Mouse (Mus musculus) regulatory T cell (primary cell): ENCODE results near the gene Ubap2.

Experiments
- in situ Hi-C: fragments of 300-600 bp; cut with MboI, MseI; formaldehyde crosslinking; loops from one replicate; pipeline ENCODE4 v1.15.1; 2025; ENCODE audit warnings: high pct_unique_total_duplicates

Ubap2 gene

DNA sequence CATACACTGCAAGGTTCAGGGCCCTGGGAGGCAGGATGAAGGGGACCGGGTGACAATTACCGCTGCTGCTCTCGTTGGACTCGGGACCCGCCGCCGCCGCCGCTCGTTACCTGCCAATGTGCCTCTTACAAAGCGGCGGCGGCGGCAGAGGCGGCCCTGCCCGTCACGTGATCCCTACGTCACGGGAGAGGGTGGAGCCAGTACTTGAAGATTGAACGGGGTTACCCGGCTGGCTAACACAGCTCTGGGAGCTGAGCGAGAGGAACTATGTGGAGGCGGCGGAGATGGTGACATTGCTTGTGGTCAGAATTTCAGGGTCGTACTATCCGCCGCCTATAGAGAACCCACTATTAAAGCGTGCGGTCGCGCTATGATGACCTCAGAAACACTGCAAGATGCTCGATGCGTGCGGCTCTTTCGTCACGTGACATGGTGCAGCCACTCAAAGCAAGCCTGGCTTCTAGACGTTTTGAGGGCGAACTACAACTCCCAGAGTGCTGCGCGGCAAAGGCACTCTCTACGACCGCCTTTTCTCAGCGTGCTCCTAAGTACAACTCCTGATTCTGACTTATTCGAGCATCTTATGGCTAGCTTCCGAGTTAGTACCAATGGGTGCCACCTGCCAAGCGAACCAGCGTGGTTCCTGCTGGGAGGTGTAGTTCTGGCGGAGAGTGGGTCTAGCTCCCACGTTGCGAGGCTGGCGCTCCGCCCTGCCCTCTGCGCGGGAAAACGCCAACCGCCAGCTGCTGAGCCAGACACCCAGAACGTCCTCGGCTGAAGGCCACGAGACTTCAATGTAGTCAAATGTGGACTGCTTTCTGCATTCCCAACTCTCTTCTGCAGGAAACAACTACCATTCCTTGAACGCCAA lies at the start of gene Ubap2:
Ubap2 (minus strand) TSS at position 165 of the 871 bp plus-strand sequence.
- in situ Hi-C loops = loop anchor here (25.0 kb wide), 1 partner anchor 1737 kb away; the partner anchor contains the start of genes Fancg and Vcp

DNA sequence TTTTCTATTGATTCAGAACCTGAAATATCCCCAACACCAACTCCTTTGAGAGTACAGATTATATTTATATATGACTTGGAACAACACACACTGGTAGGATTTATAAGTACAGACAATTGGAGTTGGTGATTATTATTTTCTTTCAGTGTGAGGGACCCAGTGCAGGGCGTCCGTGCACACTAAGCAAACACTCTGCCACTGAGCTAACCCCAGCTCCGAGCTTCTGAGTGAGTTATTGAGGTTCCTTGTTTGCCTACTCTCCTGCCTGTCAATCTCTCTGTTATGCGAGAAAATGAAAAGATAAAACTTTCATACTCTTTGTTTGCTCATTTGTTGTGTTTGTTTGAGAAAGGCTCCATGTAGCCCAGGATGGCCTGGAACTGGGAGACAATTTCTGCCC lies 46.0 kb upstream of the Ubap2 start:
- in situ Hi-C loops = no loop called here

DNA sequence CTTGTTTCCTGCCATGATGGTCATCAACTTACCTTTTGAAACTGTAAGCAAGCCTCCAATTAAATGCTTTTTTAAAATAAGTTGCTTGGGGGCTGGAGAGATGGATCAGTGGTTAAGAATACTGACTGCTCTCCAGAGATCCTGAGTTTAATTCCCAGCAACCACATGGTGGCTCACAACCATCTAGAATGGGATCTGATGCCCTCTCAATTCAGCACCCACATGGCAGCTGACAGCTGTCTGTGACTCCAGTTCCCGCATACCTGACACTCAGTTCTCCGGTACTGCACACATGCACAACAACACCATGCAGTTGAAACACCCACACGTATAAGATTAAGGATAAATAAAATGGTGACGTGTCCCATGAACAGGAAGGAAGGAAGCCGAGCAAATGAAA lies 43.3 kb upstream of the Ubap2 start:
- in situ Hi-C loops = no loop called here

DNA sequence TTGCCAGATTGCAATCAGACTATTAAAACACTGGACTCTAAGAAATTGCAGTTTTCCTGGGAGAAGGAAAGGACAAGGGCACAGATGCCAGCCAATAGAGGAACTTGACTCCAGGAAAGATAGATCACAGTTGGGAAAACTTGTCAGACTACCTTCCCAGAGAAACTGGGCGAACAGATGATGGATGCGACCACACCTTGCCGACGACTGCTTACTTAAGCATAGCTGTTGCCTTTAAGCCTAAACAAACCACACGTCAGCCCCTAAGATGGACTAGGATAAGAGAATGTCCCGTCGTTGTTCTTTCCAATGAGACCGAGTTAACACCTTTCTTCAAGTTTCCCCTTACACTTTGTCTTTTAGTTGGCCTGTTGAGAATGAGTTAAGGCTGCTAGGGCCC lies 40.2 kb upstream of the Ubap2 start:
- in situ Hi-C loops = no loop called here

DNA sequence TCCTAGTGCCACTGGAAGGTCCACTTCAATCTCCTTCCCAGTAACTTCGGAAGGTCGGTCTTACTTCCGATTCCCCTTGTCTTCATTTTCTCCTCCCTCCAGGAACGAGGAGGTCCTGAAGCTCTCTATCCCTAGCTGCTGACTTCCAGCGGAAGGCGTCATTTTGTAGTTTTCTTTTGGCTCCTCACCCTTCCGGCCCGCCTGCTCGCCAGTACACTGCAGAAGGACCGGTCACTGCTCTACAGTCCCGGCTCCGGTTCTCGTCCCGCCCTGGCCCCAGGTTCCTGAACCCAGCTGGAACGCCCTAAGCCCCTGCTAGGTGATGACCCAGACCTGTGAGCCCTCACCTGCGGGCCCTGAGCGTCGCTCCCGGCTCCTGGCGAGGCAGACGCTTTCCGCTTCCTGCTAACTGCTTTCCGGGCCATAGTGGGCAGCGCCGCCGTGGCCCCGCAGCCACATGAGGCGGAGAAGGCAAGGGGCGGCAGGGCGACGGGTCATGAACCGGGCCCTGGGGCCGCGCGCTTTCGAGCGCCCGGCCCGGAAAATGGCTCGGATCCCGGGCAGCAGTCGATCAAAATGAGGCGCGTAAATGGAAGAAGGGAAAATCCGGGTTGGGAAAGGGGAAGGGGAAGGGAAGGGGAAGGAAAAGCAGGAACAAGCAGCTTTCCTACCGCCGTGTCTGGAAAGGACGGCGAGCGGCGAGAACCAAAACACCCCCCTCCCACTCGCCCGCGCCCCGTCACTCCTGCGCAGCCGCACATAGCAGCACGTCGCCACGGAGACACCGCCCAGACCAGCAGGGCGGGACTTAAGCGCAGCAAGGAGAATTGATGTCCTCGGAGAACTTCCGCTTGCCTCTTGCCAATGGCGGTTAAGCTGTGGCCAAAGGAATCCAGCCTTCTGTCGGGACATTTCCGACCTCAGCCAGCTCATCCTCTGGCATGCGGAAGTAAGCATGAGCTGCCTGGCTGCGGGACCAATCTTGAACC lies 39.5 kb upstream of the Ubap2 start, which contains the start of gene Dcaf12:
Dcaf12 (minus strand) TSS at position 749 of the 989 bp plus-strand sequence.
- in situ Hi-C loops = no loop called here

DNA sequence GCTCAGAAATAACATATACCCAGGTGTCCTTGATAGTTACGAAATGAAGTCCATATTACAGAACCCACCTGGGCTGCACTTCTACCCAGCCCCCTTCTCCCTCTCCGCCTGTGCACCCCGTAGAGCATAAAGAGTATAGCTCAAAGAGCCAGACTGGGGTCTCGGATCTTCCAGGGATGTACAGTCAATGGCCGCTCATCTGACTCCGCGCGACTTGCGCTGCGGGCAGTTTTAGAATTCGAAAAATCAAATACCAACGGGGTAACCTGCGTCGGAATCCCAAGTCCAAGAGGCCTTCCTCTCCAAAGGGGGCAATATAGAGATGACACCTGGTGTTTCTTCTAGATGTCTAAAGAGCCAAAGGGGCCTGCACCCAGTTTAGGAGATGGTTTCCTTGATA lies 38.8 kb upstream of the Ubap2 start:
- in situ Hi-C loops = no loop called here

DNA sequence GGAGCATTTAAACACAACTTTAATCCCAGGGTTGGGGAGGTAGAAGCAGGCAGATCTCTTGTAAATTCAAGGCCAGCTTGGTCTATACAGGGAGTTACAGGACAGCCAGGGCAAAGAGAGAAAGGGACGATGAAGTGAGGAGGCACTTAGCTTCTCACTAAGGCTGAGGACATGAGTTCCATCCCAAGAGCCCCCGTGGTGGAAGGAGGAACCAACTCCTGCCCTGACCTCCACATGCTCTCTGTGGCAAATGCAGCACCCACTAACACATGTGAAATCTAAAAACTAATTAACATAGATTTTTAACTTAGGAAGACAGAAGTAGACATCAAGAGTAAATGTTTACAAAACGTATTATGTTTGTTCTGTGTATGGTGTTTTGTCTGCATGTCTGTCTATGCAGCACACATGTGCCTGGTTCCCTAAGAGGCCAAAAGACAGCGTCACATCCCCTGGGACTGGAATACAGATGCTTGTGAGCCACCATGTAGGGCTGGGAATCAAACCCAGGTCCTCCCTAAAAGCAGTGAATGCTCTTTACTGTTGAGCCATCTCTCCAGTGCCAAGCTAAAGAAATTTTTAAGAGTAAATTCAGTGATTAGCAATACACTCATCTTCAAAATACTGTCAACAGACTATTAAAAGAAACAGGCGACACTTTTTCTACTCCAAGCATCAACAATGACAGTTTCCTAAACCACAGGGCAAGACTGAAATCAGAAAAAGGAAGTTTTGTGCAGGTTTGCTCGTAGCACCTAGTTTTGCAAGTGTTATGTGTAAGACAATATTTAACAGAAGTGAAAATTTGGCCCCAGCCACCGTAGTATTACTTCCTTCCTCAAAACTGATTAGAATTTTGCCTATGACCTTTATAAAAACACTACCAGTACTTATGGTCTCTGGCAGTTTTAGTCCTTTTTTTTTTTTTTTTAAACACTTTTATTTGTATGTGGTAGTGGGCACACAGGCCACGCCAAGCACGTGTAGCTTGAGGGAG lies 35.9 kb upstream of the Ubap2 start:
- in situ Hi-C loops = no loop called here

DNA sequence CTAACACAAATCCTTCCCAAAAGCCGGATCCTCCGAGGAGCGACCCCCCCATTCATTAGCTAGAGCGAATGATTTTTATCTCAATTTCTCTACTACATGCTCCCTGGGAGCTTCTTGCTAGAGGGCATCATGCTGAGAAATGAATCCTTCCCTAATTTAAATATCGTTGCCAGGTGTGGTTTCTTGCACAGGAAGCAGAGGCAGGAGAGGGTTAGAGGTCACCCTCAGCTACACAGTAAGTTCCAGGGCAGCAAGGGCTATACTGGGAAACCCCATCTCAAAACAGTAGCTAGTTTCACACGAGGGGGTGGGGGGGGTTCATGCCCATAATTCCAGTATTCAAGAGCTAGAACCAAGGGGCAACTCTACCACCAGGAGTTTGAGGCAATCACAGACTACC lies 32.5 kb upstream of the Ubap2 start:
- in situ Hi-C loops = loop anchor here (5.0 kb wide), 1 partner anchor 35 kb away; no protein-coding TSS in a partner anchor

DNA sequence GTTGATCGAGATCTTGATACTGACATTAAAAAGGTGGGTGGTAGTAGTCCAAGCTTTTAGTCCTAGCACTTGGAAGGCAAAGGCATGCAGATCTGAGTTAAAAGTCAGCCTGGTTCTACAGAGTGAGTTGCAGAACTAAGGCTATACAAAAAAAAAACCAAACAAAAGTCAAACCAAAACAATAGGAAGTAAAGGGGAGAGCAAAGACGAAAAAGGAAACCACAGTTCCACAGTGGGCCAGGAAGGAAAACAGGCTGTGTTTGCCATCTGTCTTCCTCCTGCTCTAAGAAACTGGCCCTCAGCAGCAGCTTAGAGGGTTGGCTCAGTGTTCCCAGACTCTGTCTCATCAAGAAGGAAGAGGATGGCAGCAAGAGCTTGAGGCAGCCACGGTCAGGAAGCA lies 29.4 kb upstream of the Ubap2 start:
- in situ Hi-C loops = no loop called here

DNA sequence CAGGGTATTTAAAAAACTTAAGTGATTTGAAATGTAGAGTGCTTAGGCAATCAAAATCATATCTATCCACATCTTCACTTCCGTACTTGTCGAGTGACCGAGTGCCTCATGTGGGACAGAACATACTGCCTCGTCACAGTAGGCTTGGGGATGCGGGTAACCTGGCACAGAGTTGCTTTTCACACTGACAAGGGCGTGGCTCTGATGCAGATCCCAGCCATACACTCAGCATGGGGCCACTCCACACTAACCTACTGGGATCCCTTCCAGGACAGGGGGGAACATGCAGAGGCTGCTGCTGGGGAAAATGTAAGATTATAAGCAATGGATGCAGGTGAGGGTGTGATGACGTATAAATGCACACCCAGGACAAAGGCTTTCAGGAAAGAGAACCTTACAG lies 28.7 kb upstream of the Ubap2 start:
- in situ Hi-C loops = no loop called here

DNA sequence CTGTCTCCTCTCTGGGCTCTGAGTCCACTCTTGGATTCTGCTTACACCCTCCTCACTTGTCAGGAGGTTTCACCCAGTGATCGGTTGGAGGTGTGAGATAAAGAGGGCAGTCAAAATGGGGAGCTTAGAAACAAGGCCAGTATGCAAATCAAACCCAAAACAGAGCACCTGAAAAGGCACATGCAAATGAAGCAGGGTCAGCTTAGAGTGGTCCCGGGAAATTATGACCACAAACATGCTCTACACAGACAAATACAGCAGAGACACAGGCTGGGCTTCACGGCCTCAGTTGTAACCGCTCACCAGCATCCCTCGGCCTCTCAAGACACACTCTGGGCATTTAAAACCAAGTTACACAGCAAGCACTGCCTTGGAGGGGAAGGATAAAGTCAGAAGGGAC lies 24.0 kb upstream of the Ubap2 start:
- in situ Hi-C loops = loop anchor here (25.0 kb wide), 1 partner anchor 1713 kb away; the partner anchor contains the start of genes Fancg and Vcp

DNA sequence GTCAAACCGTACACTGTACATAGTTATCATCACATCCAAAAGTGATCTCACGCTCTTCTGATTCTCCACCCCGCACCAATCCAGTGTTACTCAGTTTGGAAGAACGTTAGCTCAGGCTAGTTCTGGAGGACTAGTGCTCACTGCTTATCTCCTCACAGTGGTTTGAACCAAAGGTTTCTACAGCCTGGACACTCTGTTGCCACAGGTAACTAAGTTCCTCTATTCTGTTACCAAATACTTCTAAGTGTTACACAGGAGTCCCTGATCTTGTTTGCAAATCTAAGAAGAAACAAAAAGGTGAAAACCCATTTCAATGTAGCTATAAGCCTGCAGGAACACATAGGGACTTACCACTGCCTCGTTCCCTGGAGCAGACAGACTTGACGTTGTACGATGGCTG lies 21.0 kb upstream of the Ubap2 start:
- in situ Hi-C loops = loop anchor here (25.0 kb wide), 1 partner anchor 1716 kb away; the partner anchor contains the start of genes Fancg and Vcp

DNA sequence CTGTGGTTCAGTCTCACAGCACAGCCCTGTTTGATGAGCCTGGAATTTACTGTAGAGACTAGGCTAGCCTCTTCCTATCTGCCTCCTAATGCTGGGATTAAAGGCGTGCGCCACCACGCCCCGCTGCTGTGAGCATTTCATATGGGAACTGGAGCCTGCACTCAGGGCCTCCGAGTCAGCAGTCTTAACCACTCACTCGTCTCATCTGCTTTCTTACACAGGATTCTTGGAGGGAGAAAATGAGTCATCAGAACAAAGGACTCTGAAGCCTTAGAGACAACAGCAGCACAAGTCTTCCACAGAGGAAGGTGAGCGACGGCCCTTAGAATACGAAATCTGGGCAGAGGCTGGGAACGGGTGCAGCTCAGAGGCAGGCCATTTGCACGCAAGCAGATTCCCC lies 20.6 kb upstream of the Ubap2 start:
- in situ Hi-C loops = loop anchor here (25.0 kb wide), 1 partner anchor 1717 kb away; the partner anchor contains the start of genes Fancg and Vcp

DNA sequence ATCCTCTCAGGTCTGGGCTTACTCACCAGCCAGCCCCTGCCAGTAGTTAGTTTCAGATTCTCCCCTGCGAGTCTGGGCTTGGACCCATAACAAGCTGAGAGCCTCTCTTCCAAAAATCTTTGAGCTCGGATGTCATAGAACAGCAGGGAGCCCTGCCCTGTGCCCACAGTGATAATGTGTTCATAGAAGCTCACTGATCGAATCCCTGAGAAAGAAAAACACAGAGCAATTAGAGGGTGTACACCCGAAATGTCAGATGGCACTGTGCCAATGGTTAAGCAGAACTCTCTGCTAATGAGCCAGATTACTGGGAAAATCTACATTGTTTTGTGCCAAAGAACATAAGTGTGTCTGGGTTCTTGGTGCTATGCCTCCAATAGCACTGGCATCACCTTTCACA lies 19.0 kb upstream of the Ubap2 start:
- in situ Hi-C loops = loop anchor here (25.0 kb wide), 1 partner anchor 1718 kb away; the partner anchor contains the start of genes Fancg and Vcp

DNA sequence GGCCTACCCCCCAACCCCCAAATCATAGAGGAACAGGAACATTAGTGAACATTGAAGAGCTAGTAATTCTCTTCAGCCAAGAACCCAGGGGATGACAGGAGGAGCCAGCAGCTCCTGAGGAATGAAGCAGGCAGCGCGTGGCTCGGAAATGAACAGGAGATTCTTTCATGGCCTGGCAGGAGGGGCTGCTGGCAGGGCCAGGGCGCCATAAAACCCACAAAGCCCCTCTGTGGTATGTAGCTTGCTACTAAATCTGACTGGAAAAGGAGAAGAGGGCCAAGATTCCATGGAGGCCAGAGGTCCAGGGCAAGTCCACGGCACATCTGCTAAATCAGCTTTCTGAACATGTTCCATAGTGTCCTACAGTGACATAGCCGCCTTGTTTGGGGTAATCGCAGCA lies 14.9 kb upstream of the Ubap2 start:
- in situ Hi-C loops = loop anchor here (5.0 to 25.0 kb wide), 2 partner anchors 68 to 1722 kb away; partner anchors contain the start of genes Fancg and Vcp

DNA sequence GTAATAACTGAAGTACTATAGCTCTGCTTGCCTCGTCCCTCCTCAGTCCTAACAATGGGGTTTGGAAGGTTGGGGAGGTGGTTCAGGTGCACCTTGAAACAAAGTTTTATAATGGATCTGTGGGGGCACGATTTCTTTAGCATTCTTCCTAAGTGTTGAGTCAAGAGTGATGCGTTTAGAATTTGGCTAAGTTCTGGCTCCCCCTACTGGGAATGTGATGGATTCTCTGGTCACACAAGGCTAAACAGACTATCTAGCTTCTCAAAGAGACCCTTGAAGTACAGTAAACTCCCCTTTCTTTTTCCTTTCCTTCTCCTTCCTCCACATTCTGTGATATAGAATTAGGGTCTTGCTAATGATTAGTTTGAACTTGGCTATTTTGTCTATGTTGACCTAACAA lies 11.5 kb upstream of the Ubap2 start:
- in situ Hi-C loops = loop anchor here (5.0 to 25.0 kb wide), 2 partner anchors 64 to 1726 kb away; partner anchors contain the start of genes Fancg and Vcp

DNA sequence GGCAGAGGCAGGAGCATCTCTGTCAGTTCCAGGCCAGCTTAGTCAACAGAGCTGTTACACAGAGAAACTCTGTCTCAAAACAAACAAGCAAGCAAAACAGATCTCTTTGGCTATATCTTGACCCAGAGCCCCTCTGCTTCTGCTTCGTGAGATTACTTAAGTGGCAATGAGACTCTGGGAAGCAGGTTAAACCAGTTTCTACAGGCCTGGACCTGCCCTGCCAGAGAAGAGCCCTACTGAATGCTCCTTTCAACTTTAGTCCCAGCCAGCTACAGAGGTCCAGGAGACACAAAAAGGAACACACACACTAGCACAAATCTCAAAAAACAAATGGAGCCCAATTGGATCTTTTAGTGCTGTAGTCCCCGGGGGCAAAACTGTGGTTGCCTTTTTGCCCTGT lies 9.1 kb upstream of the Ubap2 start:
- in situ Hi-C loops = loop anchor here (25.0 kb wide), 1 partner anchor 1728 kb away; the partner anchor contains the start of genes Fancg and Vcp

DNA sequence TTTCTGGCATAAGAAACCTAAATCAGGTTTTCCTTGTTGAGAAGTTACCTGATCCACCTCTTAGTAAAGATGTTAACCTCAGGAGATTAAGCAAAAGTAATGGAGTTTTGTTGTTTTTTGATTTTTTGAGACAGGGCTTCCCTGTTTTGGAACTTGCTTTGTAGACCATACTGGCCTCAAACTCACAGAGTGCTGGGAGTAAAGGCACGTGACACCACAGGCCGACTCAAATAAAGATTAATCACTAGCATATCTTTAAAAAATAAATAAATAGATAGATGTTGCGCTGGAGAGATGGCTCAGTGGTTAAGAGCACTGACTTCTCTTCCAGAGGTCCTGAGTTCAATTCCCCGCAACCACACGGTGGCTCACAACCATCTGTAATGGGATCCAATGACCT lies 983 bp upstream of the Ubap2 start:
- in situ Hi-C loops = loop anchor here (25.0 kb wide), 1 partner anchor 1736 kb away; the partner anchor contains the start of genes Fancg and Vcp

DNA sequence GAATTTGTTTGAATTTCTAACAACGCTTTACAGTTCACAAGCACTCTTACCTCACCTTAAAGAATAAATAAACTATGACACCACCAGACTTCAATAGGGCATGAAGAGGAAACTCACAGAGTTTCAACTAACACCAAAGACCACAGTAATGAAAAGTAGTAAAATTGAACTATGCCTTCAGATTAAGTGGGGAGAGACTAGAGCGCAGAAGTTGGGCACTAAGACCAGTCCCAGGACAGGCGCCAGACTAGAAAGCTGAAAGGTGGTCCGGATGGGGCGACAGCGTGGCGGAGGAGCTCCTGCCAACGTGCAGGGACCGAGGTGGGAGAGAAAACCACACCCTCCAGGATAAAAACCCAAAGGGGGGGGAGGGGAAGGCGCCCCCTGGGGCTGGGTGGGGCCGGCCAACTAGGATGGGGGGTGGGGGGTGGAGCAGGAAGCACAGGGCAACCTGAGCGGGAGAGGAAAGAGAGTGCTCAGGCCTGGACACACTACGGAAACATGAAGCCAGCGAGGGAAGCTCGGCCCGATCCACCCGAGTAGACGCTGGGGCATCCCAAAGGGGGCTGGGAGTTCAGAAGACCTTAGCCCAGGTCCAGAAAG lies 466 bp downstream of the Ubap2 start:
- in situ Hi-C loops = no loop called here

DNA sequence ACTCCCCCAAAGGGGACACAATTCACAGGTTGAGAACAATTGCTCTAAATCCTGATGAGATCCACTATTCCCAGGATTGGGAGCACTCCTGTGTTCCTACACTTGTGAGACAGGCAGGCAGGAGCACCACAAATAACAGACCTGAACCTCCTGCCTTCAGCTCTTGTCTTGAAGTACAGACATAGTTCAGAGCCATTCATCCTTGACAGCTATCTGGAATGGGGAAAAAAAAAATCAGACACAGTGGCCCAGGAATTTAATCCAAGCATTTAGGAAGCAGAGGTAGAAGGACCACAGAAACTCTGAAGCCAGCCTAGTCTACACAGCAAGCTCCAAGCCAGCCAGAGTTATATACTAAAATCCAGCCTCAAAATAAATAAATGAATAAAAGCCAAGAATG lies 6.8 kb downstream of the Ubap2 start:
- in situ Hi-C loops = no loop called here
